Mouse (Mus musculus) midbrain, embryonic 13.5 days (tissue): ENCODE measurements around the gene Il21r. TPM values are rescaled to one million over a fixed set of nuclear protein-coding genes. Genes with fewer than 3 reads are reported as not detected.

Experiments used
- ATAC-seq: fragments of 200-750 bp; cut with Nextera tagmentation; 2 replicates; pipeline ENCODE4 v1.8.0; 2017; ENCODE audit warnings: mild to moderate bottlenecking, moderate TSS enrichment, moderate library complexity
- H3K27ac ChIP-seq: fragments of 300-500 bp; sonication (generic); 2 replicates; pipeline ENCODE4 v1.5.1; 2015; ENCODE audit warnings: inconsistent platforms, mild to moderate bottlenecking, moderate library complexity
- H3K27me3 ChIP-seq: fragments of 300-500 bp; sonication (generic); 2 replicates; pipeline ENCODE4 v1.6.1; 2015; ENCODE audit warnings: mild to moderate bottlenecking, inconsistent platforms
- H3K36me3 ChIP-seq: fragments of 300-500 bp; sonication (generic); 2 replicates; pipeline ENCODE4 v1.6.1; 2015; ENCODE audit warnings: mild to moderate bottlenecking, inconsistent platforms
- H3K4me1 ChIP-seq: fragments of 300-500 bp; sonication (generic); replicated peaks from 2 replicates; pipeline ENCODE4 v1.6.1; 2015; ENCODE audit warnings: inconsistent platforms
- H3K4me2 ChIP-seq: fragments of 300-500 bp; sonication (generic); replicated peaks from 2 replicates; pipeline ENCODE4 v1.6.1; 2015; ENCODE audit warnings: moderate library complexity, mild to moderate bottlenecking, inconsistent platforms
- H3K4me3 ChIP-seq: fragments of 300-500 bp; sonication (generic); replicated peaks from 2 replicates; pipeline ENCODE4 v1.5.1; 2015; ENCODE audit warnings: mild to moderate bottlenecking, inconsistent platforms
- H3K9ac ChIP-seq: fragments of 300-500 bp; sonication (generic); replicated peaks from 2 replicates; pipeline ENCODE4 v1.6.1; 2015; ENCODE audit warnings: mild to moderate bottlenecking, inconsistent platforms
- H3K9me3 ChIP-seq: fragments of 300-500 bp; sonication (generic); 2 replicates; pipeline ENCODE4 v1.6.1; 2016; ENCODE audit warnings: mild to moderate bottlenecking, inconsistent platforms
- WGBS: fragments of 180-500 bp; shearing (Covaris S2); methylation state at CpG from one replicate; pipeline ENCODE4 v1.1.7; 2015; 5-methylcytosine and 5-hydroxymethylcytosine counted together
- polyA plus RNA-seq: library from polyadenylated mRNA; unstranded; fragments of >200 nt; fragmentation: Nextera tagmentation; extraction: Ambion mirVana; gene quantifications from 2 replicates; pipeline ENCODE4 v1.2.1, GENCODE M21; 2015

The Il21r gene
- polyA plus RNA-seq = 0.31 and 0.48 TPM in 2 replicates

- no peaks in the 10 kb centered on the region for H3K27me3 ChIP-seq
- H3K4me2 ChIP-seq = no peak within 1 kb of the TSS
- ATAC-seq = no peak
- no peak within 1 kb of the TSS for H3K9ac ChIP-seq
- H3K4me1 ChIP-seq = no peaks in the 10 kb centered on the region
- H3K36me3 ChIP-seq = no peaks in the 10 kb centered on the region
- no peak within 1 kb of the TSS for H3K4me3 ChIP-seq
- H3K27ac ChIP-seq = no peak within 1 kb of the TSS
- 81% methylated on average over 11 of the region's 11 CpGs for WGBS
- H3K9me3 ChIP-seq = no peaks in the 10 kb centered on the region
These were observed at the start of gene Il21r for GRCm38 (mm10) chr7:125603185-125603631. Il21r (plus strand) TSS chr7:125603429.

GRCm38 (mm10) chr7:125553653-125554428 lies 49.4 kb upstream of the Il21r start:
- Histone ChIP-seq H3K9me3 (no peaks in the 10 kb centered on the region), H3K27ac (no peak overlapping the region), H3K4me3 (no peak overlapping the region), H3K4me1 (peaks cover 9% of the 10 kb centered on the region), H3K4me2 (no peak overlapping the region), H3K36me3 (no peaks in the 10 kb centered on the region), H3K27me3 (peaks cover 29% of the 10 kb centered on the region), H3K9ac (no peak overlapping the region)
- WGBS = 85% methylated on average over 13 of the region's 13 CpGs
- ATAC-seq = no peak

GRCm38 (mm10) chr7:125554456-125555114 lies 48.6 kb upstream of the Il21r start:
- H3K4me2 ChIP-seq = no peak overlapping the region
- WGBS = 94% methylated on average over 9 of the region's 9 CpGs
- no peaks in the 10 kb centered on the region for H3K9me3 ChIP-seq
- no peaks in the 10 kb centered on the region for H3K36me3 ChIP-seq
- H3K27ac ChIP-seq = no peak overlapping the region
- H3K4me3 ChIP-seq = no peak overlapping the region
- no peak overlapping the region for H3K9ac ChIP-seq
- peaks cover 9% of the 10 kb centered on the region for H3K4me1 ChIP-seq
- H3K27me3 ChIP-seq = peaks cover 27% of the 10 kb centered on the region
- ATAC-seq = no peak

DNA sequence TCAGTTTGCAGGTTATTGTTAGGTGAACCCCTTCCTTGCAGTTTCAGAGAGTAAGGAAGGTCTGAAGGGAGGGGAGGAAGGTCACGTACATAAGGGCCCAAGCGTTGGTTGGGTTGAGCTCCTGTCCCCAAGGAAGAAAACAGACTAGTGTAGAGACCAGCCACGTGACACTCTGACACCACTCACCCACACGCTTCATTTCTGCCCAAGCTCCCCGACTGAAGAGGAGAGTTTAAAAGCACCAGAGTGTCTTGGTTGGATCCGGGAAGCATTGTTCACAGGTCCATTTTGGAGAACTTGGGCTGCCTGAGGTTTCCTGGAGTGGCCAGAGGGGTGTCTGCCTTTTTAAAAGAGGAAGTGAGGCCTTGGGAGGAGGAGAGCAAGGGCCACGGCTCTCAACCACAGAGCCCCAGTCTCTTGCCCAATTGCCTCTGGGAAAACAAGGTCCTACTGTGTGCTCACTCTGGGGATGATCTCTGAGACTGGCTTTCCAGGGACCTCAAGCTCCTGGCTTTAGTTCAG lies 47.8 kb upstream of the Il21r start:
- WGBS = 86% methylated on average over 7 of the region's 7 CpGs
- no peak overlapping the region for H3K27ac ChIP-seq
- no peak for ATAC-seq
- H3K27me3 ChIP-seq = peaks cover 19% of the 10 kb centered on the region
- no peak overlapping the region for H3K4me3 ChIP-seq
- H3K9me3 ChIP-seq = no peaks in the 10 kb centered on the region
- no peak overlapping the region for H3K4me2 ChIP-seq
- no peak overlapping the region for H3K9ac ChIP-seq
- peaks cover 9% of the 10 kb centered on the region for H3K4me1 ChIP-seq
- no peaks in the 10 kb centered on the region for H3K36me3 ChIP-seq

GRCm38 (mm10) chr7:125556096-125556495 lies 47.1 kb upstream of the Il21r start:
- ATAC-seq = no peak
- Histone ChIP-seq H3K4me1 (peaks cover 8% of the 10 kb centered on the region), H3K4me3 (no peak overlapping the region), H3K36me3 (no peaks in the 10 kb centered on the region), H3K4me2 (no peak overlapping the region), H3K27ac (no peak overlapping the region), H3K9me3 (no peaks in the 10 kb centered on the region), H3K9ac (no peak overlapping the region), H3K27me3 (peaks cover 12% of the 10 kb centered on the region)
- 84% methylated on average over 4 of the region's 4 CpGs for WGBS

- H3K4me3 ChIP-seq = no peak overlapping the region
- no peaks in the 10 kb centered on the region for H3K36me3 ChIP-seq
- H3K9ac ChIP-seq = no peak overlapping the region
- H3K27me3 ChIP-seq = peaks cover 8% of the 10 kb centered on the region
- no peaks in the 10 kb centered on the region for H3K9me3 ChIP-seq
- no peak overlapping the region for H3K27ac ChIP-seq
- ATAC-seq = no peak
- no peak overlapping the region for H3K4me2 ChIP-seq
- peaks cover under 1% of the 10 kb centered on the region for H3K4me1 ChIP-seq
- WGBS = 70% methylated on average over 8 of the region's 8 CpGs
These were observed 46.4 kb upstream of the Il21r start for GRCm38 (mm10) chr7:125556865-125557264.

DNA sequence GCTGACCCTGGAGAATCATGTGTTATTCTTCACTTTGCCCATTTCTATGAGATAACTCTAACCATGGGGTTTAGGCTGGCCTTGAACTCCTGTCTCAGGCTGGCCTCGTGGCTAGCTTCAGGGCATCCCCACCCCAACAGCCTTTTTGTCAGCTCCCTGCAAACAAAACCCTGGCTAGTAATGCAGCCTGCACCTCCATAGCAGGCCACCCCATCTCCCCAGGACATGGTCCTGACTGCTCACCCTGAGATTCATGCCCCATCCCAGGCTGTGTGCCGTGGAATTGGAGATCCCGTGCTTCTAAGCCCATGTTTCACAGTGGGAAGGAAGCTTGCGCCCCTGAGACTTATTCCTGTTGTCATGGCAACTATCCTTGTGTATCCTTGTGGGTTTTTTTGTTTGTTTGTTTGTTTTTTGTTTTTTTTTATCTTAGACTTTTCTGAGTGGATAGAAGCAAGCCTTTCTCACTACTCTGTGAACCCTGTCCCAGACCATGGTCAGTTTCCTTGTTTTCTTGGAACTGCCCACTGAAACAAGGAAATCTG lies 44.8 kb upstream of the Il21r start:
- Histone ChIP-seq H3K4me2 (no peak overlapping the region), H3K27me3 (peaks cover 4% of the 10 kb centered on the region), H3K4me1 (no peaks in the 10 kb centered on the region), H3K9ac (no peak overlapping the region), H3K9me3 (no peaks in the 10 kb centered on the region), H3K4me3 (no peak overlapping the region), H3K36me3 (no peaks in the 10 kb centered on the region), H3K27ac (no peak overlapping the region)
- ATAC-seq = no peak
- WGBS = 51% methylated on average over 4 of the region's 4 CpGs

DNA sequence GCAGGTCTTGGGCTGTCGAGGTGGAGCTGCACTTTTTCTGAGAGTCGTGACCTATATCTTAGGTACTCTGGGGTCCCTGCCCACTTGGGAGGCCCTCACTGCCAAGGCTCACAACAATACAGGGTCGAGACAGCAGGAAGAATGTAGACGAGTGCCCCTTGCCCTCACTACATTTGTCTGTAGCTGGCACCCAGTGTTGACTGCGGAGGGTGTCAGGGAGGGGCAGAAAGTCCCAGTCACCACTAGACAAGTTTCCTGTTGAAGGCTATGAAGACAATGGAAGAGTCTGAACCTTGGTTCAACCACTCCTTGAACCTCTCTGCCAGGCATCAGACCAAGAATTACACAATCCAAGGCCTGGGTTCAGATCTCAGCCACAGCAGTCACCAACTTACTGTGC lies 44.2 kb upstream of the Il21r start:
- H3K9ac ChIP-seq = no peak overlapping the region
- no peaks in the 10 kb centered on the region; the same call in 1 of the 2 replicates for H3K27me3 ChIP-seq
- H3K4me1 ChIP-seq = no peaks in the 10 kb centered on the region
- no peak overlapping the region for H3K4me2 ChIP-seq
- H3K36me3 ChIP-seq = no peaks in the 10 kb centered on the region
- H3K27ac ChIP-seq = no peak overlapping the region
- 62% methylated on average over 5 of the region's 5 CpGs for WGBS
- ATAC-seq = no peak
- H3K4me3 ChIP-seq = no peak overlapping the region
- no peaks in the 10 kb centered on the region for H3K9me3 ChIP-seq

DNA sequence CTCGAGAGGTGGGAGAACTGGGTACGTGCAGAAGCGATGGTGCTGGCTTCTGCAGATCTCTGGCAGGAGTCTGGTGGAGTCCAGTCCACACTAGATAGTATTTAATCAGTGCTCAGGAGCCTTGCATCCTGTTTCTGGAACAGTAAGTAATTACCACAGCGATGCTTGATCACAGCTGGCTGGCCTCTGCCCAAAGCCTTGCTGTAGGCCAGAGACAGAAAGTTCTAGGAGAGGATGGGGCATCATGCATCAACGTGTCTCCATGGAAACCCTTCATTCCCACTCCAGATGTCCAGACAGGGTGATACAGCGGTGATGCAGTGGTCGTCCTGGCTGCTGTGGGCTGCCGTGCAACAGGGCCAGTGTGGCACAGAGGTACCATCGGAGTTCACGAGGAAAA lies 43.7 kb upstream of the Il21r start:
- WGBS = 90% methylated on average over 10 of the region's 10 CpGs
- Histone ChIP-seq H3K27me3 (no peaks in the 10 kb centered on the region), H3K9me3 (no peaks in the 10 kb centered on the region), H3K4me3 (no peak overlapping the region), H3K9ac (no peak overlapping the region), H3K4me1 (no peaks in the 10 kb centered on the region), H3K36me3 (no peaks in the 10 kb centered on the region), H3K27ac (no peak overlapping the region), H3K4me2 (no peak overlapping the region)
- no peak for ATAC-seq

DNA sequence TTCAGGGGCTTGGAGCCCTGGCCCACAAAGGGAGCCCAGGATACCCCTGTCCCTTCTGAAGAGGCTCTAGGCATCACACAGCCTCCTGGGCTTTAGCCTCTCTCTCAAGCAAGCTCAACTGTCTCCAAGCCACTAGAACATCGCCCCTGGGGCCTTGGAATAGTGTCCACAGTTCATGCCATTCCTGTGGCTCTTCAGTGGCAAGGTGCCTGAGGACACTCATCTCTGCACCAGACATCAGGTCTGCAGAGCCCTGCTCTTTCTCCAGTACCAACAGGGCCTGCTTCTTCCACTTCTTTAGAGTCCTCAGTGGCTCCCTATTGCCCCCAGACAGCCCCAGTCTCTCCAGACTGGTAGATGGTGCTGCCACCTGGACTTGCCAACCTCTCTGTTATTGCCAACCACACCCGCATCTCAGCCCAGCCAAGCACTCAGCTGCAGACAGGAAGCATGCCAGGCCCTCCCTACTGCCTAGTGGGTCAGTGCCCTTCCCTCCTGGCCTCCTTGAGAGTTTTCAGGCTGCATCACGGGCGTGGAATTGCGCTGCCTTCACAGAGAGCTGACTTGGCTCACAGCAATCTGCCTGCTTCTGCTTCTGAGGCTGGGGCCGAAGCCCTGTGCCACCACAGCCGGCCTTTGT lies 43.0 kb upstream of the Il21r start:
- Histone ChIP-seq H3K9me3 (no peaks in the 10 kb centered on the region), H3K4me2 (no peak overlapping the region)

DNA sequence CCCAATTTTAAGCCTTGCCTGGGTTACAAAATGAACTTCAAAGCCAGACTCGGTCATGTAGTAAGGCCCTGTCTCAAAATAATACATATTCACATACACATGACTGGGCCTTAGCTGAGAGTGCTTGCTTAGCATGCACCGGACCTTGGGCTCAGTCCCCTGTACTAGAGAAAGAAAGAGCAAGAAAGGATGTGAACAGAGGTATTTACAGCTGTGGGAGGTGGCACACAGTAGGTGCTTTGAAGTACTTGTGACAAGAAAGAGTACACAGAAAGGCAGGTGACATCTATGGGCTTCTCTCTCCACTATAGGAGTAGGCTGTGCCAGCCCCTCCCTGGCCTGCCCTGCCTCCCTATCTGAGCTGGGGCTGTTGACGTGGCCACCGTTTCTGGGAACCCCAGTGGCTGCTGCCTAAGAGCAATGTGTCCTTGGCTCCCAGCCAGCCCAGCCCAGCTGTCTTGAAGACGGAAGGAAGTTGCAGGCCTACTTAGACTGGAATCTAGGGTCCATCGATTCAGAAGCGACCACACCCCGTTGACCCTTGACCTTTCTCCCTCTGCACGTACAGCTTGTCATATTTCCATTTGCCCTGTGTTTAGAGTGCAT lies 42.0 kb upstream of the Il21r start:
- Histone ChIP-seq H3K4me3 (no peak overlapping the region), H3K4me1 (no peaks in the 10 kb centered on the region), H3K9me3 (no peaks in the 10 kb centered on the region), H3K36me3 (no peaks in the 10 kb centered on the region), H3K9ac (no peak overlapping the region), H3K27ac (no peak overlapping the region), H3K4me2 (no peak overlapping the region), H3K27me3 (no peaks in the 10 kb centered on the region)
- ATAC-seq = no peak
- WGBS = 67% methylated on average over 9 of the region's 9 CpGs

More for the DNA sequence above, 43.0 kb upstream of the Il21r start:
- Histone ChIP-seq H3K4me1 (no peaks in the 10 kb centered on the region), H3K9ac (no peak overlapping the region), H3K27ac (no peak overlapping the region), H3K27me3 (no peaks in the 10 kb centered on the region), H3K4me3 (no peak overlapping the region), H3K36me3 (no peaks in the 10 kb centered on the region)
- WGBS = 83% methylated on average over 7 of the region's 7 CpGs
- no peak for ATAC-seq
